Mouse (Mus musculus) CH12.LX (cell line): ENCODE data around the gene Itih2. TPM values are rescaled to one million over a fixed set of nuclear protein-coding genes. Genes with fewer than 3 reads are reported as not detected.

Experiments
- DNase-seq: peaks from one replicate; pipeline ENCODE4 v3.0.0-alpha.2; 2013; ENCODE audit errors: extremely low read depth
- H3K27ac ChIP-seq: 2 replicates; pipeline ENCODE4 v1.5.1; 2012; ENCODE audit warnings: low read depth, mild to moderate bottlenecking, control low read depth, moderate library complexity; ENCODE audit not compliant: insufficient read depth
- H3K27me3 ChIP-seq: replicated peaks from 2 replicates; pipeline ENCODE3; 2012; ENCODE audit warnings: inconsistent platforms
- H3K36me3 ChIP-seq, 2 experiments: replicated peaks in 1 of 2; 2 replicates each; pipeline versions ENCODE3 to v1.6.1; 2012; ENCODE audit warnings: inconsistent platforms in 1 of 2, low read length in 1 of 2, mild to moderate bottlenecking in 1 of 2, mixed read lengths in 1 of 2, moderate library complexity in 1 of 2; ENCODE audit not compliant: control insufficient read depth in 1 of 2, insufficient read depth in 1 of 2
- H3K4me1 ChIP-seq, 2 experiments: 2 replicates each; pipeline ENCODE4 v1.6.1; 2012; ENCODE audit warnings: inconsistent platforms in 1 of 2, moderate library complexity in 1 of 2; ENCODE audit not compliant: insufficient read depth in 2 of 2, control insufficient read depth in 1 of 2
- H3K4me2 ChIP-seq: 2 replicates; pipeline ENCODE4 v1.6.1; 2012; ENCODE audit warnings: low read depth, mild to moderate bottlenecking, control low read depth; ENCODE audit not compliant: poor library complexity, insufficient read depth, severe bottlenecking
- H3K4me3 ChIP-seq, 3 experiments: fragments of 150-350 bp in 1 of 3; sonication (generic) in 1 of 3; replicated peaks in 1 of 3; 2 replicates each; pipeline versions ENCODE3 to v1.5.1; 2011 to 2012; ENCODE audit warnings: low read depth in 2 of 3, low read length in 2 of 3, mild to moderate bottlenecking in 2 of 3, moderate library complexity in 2 of 3, control low read depth in 1 of 3, improper control_type of control experiment in 1 of 3, inconsistent platforms in 1 of 3, mixed read lengths in 1 of 3; ENCODE audit not compliant: poor library complexity in 1 of 3
- H3K79me2 ChIP-seq: replicated peaks from 2 replicates; pipeline ENCODE4 v1.6.1; 2012; ENCODE audit warnings: mild to moderate bottlenecking, moderate library complexity; ENCODE audit not compliant: control insufficient read depth, poor library complexity, insufficient read depth, severe bottlenecking; ENCODE audit errors: extremely low read depth
- H3K9ac ChIP-seq: 2 replicates; pipeline ENCODE4 v1.6.1; 2012; ENCODE audit warnings: low read depth, mild to moderate bottlenecking, control low read depth, moderate library complexity; ENCODE audit not compliant: insufficient read depth
- H3K9me3 ChIP-seq: replicated peaks from 2 replicates; pipeline ENCODE3; 2012; ENCODE audit warnings: low read length, inconsistent platforms, mixed read lengths
- CTCF ChIP-seq, 2 experiments: IDR thresholded peaks in 1 of 2; conservative IDR thresholded peaks in 1 of 2; 2 replicates each; pipeline ENCODE4 v1.5.1; 2011 to 2012; ENCODE audit warnings: low read depth in 2 of 2, low read length in 2 of 2, improper control_type of control experiment in 1 of 2, inconsistent platforms in 1 of 2, mild to moderate bottlenecking in 1 of 2, moderate library complexity in 1 of 2
- E2F4 ChIP-seq: IDR thresholded peaks from 2 replicates; pipeline ENCODE4 v1.6.1; 2011; ENCODE audit warnings: low read depth, low read length, improper control_type of control experiment; ENCODE audit not compliant: insufficient replicate concordance
- ELF1 ChIP-seq: IDR thresholded peaks from 2 replicates; pipeline ENCODE4 v1.6.1; 2014; ENCODE audit warnings: low read depth, mild to moderate bottlenecking, inconsistent platforms, low read length, improper control_type of control experiment
- GABPA ChIP-seq: IDR thresholded peaks from 2 replicates; pipeline ENCODE4 v1.6.1; 2012; ENCODE audit warnings: low read depth, low read length, improper control_type of control experiment, inconsistent platforms; ENCODE audit not compliant: insufficient replicate concordance
- MAFK ChIP-seq: IDR thresholded peaks from 2 replicates; pipeline ENCODE4 v1.6.1; 2011; ENCODE audit warnings: low read length, improper control_type of control experiment; ENCODE audit not compliant: insufficient replicate concordance
- NRF1 ChIP-seq: IDR thresholded peaks from 2 replicates; pipeline ENCODE4 v1.6.1; 2014; ENCODE audit warnings: low read depth, mild to moderate bottlenecking, inconsistent platforms, low read length, improper control_type of control experiment, moderate library complexity
- ZKSCAN1 ChIP-seq: IDR thresholded peaks from 2 replicates; pipeline ENCODE4 v1.6.1; 2012; ENCODE audit warnings: low read depth, inconsistent platforms, low read length, improper control_type of control experiment, borderline replicate concordance
- ZNF384 ChIP-seq: IDR thresholded peaks from 2 replicates; pipeline ENCODE4 v1.6.1; 2012; ENCODE audit warnings: low read depth, low read length, improper control_type of control experiment, inconsistent platforms
- dilution Hi-C: fragments of 300-500 bp; cut with MboI; formaldehyde crosslinking; loops from 2 replicates; pipeline ENCODE4 v1.14.3; 2020; ENCODE audit warnings: low sequenced_read_pairs; ENCODE audit not compliant: extremely low pct_unique_long_range_greater_than_20kb, extremely low pct_ligation_motif_present
- in situ Hi-C: fragments of 300-500 bp; cut with MboI; formaldehyde crosslinking; loops from 3 replicates; pipeline ENCODE4 v1.14.3; 2019; ENCODE audit warnings: low sequenced_read_pairs, low pct_ligation_motif_present, low pct_unique_long_range_greater_than_20kb, mixed read lengths
- polyA plus RNA-seq: library from polyadenylated mRNA; unstranded; fragments of >175 nt; gene quantifications from 2 replicates; pipeline ENCODE4 v1.2.1, GENCODE M21; 2012; ENCODE audit warnings: low read depth; ENCODE audit not compliant: insufficient read length
- total RNA-seq, 2 experiments: library from RNA; depleted of rRNA; stranded (reverse); fragments of 300-350 nt in 1 of 2; fragments of >200 nt in 1 of 2; gene quantifications; 2 replicates each; pipeline ENCODE4 v1.2.3; 2012 to 2014

Gene Itih2
- total and polyA plus RNA-seq, 3 experiments: not detected

DNA sequence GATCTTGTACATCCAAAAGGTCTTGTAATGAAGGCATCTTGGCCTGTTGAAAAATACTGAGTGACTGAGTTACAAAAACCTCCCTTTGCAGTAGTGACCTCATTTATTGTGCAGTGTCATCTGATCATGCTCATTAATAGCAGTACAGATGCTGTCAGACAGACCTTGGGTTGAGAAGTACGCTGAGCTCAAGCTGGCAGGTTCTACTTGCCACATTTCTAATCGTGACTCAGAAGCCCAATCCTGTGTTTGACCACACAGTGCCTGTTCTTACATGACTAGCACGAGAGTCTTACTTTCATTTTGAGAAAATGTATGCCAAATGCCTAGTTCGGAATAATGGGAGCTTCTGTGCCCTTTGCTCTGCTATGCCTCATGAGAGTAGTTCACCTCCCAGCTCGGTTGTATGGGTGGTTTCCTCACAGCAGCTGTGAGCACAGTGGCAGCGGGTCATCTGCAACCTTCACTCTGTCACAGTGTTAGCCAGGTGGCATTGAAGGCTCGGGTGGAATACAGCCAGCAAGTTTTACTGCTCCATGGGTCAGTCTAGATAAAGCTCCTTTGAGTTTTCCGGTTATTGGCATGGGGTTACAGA is 43.8 kb downstream of the Itih2 start:
- in situ Hi-C loops (no loop called here), dilution Hi-C loops (no loop called here)
- no peak for DNase-seq
- Histone ChIP-seq H3K27me3 (no peaks in the 10 kb centered on the region), H3K9me3 (no peaks in the 10 kb centered on the region), H3K4me3 (no peak overlapping the region), H3K36me3 (peaks cover 67 to 89% of the 10 kb centered on the region in 2 experiments), H3K9ac (no peak overlapping the region), H3K4me1 (peaks cover 8 to 10% of the 10 kb centered on the region in 2 experiments), H3K4me2 (no peak overlapping the region), H3K27ac (no peak overlapping the region), H3K79me2 (peaks cover 29% of the 10 kb centered on the region)
- TF ChIP-seq NRF1 (no peak), ZKSCAN1 (no peak)

DNA sequence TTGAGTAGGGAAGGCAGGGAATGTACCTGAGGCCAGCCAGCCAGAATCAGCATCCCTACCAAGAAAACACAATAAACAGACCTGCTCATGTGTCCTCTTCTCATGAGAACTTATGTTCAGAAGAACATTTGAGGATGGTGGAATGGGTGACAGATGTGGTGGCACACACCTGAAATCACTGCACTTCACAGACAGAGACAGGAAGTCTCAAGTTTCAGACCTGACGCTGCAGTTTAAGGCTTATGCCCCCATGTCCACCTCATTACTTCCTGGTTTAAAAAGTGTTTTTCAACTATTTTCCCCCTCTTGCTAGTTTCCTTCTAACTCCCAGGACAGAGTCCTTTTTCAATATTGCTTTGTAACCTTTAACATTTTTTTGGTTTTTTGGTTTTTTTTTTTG is 48.5 kb downstream of the Itih2 start:
- no peak for TF ChIP-seq NRF1
- peak; percentile 51; the same call in 1 of the 2 replicates for TF ChIP-seq ELF1
- TF ChIP-seq GABPA: no peak
- no peak for TF ChIP-seq ZNF384
- TF ChIP-seq MAFK: peak; percentile 70; the same call in 1 of the 2 replicates
- H3K4me1 ChIP-seq: peaks cover 15 to 30% of the 10 kb centered on the region in 2 experiments
- H3K27me3 ChIP-seq: no peaks in the 10 kb centered on the region
- peaks cover 67% of the 10 kb centered on the region for H3K79me2 ChIP-seq
- no peak overlapping the region for H3K4me3 ChIP-seq
- H3K9me3 ChIP-seq: no peaks in the 10 kb centered on the region
- peaks cover 30 to 52% of the 10 kb centered on the region in 2 experiments for H3K36me3 ChIP-seq
- no peak overlapping the region for H3K27ac ChIP-seq
- in situ Hi-C loops (no loop called here), dilution Hi-C loops (no loop called here)
- DNase-seq: peak; percentile 41
- no peak overlapping the region for H3K9ac ChIP-seq
- peak overlapping the region; percentile 18 for H3K4me2 ChIP-seq

DNA sequence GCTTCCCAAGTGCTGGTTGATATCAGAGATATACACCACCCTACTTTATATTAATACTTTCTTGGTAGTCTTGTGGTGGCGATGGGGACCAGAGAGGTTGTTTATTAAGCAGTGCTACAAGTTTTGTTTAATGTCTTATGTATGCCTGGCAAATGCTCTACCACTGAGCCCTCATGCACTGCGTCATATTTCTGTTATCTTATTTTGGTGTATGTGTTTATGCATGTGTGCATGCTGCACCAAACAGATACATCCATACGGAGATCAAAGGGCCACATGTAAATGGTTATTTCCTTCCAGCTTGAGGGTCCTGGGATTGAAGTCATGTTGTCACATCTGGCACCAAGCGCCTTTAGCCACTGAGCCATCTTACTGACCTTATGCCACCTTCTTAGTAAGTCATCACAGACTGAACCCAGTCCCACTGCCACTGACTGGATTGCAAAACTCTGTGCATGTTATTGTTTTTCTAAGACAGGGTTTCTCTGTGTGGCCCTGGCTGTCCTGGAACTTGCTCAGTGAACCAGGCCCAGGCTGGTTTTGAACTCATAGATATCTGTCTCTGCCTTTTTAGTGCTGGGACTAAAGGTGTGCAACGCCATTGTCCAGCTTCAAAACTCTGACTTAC is 49.6 kb downstream of the Itih2 start:
- H3K36me3 ChIP-seq: peaks cover 20 to 46% of the 10 kb centered on the region in 2 experiments
- DNase-seq: no peak
- peak overlapping the region; percentile 90; the same call in 1 of the 2 replicates for H3K9ac ChIP-seq
- peak overlapping the region; percentile 86 for H3K4me2 ChIP-seq
- H3K27ac ChIP-seq: no peak overlapping the region
- no peaks in the 10 kb centered on the region for H3K9me3 ChIP-seq
- H3K27me3 ChIP-seq: no peaks in the 10 kb centered on the region
- TF ChIP-seq CTCF (conservative IDR thresholded peaks at IDR 0.05 in 1 of 2, IDR thresholded peaks at IDR 0.05 in 1 of 2; ENCODE audit: low read depth in 2 of 2, low read length in 2 of 2) (no peak), E2F4 (no peak)
- in situ Hi-C loops (no loop called here), dilution Hi-C loops (no loop called here)
- H3K79me2 ChIP-seq: peaks cover 78% of the 10 kb centered on the region
- peak overlapping the region; percentile 22 to 98 (median 93) for H3K4me3 ChIP-seq
- peaks cover 20 to 39% of the 10 kb centered on the region in 2 experiments for H3K4me1 ChIP-seq
